Mouse (Mus musculus): Measurements from ENCODE around the gene Irf1.
"Not testable (repeated sequence)": the region's sequence is repeated elsewhere in the genome, so short reads cannot be mapped to it uniquely, and the experiment has no call there.

The Irf1 gene

DNA sequence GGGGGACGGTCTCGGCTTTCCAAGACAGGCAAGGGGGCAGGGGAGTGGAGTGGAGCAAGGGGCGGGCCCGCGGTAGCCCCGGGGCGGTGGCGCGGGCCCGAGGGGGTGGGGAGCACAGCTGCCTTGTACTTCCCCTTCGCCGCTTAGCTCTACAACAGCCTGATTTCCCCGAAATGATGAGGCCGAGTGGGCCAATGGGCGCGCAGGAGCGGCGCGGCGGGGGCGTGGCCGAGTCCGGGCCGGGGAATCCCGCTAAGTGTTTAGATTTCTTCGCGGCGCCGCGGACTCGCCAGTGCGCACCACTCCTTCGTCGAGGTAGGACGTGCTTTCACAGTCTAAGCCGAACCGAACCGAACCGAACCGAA is at the start of gene Irf1:
TSS of gene Irf1 (plus strand) at position 255 of the 365 bp plus-strand sequence.
- DNase-seq (ENCODE audit: low spot score): peak; percentile 86

DNA sequence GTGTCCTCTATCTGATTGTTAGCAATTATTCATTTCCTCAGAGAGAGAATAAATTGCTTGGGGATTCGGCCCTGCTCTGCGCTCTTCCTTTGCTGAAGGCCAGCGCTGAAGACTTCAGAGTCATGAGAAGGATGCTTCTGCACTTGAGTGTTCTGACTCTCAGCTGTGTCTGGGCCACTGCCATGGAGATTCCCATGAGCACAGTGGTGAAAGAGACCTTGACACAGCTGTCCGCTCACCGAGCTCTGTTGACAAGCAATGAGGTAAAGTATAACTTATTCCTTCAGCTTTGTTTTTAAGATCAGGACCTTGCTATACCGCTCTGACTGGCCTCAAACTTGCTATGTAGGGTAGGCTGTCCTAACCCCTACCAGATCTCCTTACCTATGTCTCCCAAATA is 49.1 kb upstream of the Irf1 start, which contains the start of gene Il5:
TSS of gene Il5 (plus strand) at position 80 of the 400 bp plus-strand sequence.
- DNase-seq (ENCODE audit: low spot score): no peak

DNA sequence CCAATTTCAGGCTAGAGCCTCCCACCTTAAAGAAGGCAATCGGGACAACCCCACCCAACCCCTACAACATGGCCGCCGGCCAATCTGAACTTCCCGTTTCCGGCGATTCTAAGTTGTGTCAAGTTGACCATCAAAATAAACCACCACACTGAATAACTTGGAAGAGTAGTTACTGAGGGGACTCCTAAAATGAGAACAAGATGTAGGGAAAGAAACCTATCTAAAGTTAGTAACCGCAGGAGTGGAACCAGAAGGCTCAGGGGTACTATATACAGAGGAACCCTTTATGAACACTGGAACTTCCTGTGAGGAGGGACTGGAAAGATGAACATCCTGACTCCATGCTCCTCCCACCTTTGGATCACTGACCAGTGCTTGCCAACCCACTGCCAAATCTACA is 38.4 kb upstream of the Irf1 start:
- no peak for DNase-seq (ENCODE audit: low spot score)

DNA sequence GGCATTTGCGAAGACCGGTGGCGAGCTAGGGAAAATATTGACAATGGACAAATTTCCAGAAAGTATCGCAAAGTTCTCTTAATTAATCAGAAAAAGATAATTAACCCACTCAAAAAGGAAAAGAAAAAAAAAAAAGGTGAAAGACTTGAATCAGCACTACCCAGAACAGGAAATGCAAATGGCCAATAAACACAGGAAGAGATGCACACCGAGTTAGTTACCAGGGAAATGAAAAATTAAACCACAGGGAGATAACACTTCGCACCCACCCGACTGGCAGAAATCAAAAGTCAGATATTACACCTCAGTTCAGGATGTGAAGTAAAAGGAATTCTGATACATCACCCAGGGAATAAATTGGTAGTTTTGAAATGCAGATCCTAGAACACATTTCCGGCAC is 37.6 kb upstream of the Irf1 start:
- no peak for DNase-seq (ENCODE audit: low spot score)

DNA sequence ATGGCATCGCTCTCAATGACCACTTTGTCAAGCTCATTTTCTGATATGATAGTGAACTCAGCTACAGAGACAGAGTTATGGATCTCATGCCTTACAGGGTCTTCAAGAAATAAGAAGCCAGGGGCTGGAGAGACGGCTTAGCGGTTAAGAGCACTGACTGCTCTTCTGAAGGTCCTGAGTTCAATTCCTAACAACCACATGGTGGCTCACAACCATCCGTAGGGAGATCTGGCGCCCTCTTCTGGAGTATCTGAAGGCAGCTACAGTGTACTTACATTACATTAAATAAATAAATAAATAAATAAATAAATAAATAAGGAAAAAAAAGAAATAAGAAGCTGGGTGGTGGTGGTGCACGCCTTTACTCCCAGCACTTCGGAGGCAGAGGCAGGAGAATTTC is 36.0 kb upstream of the Irf1 start:
- no peak for DNase-seq (ENCODE audit: low spot score)

DNA sequence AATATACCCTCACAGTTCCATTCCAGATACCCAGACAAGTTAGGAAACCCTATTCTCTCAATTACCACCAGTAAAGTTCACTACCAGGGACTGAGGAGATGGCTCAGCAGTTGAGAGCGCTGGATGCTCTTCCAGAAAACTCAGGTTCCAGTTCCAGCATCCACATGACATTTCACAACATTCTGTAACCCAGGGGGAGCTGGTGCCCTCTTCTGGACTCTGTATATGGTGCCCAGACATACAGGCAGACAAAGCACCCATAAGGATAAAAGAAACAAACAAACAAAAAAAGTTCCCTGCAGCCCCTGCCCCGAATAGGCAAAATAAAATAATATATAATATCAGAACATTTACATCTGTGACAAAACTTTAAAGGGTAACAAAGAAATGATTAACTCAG is 35.4 kb upstream of the Irf1 start:
- no peak for DNase-seq (ENCODE audit: low spot score)

DNA sequence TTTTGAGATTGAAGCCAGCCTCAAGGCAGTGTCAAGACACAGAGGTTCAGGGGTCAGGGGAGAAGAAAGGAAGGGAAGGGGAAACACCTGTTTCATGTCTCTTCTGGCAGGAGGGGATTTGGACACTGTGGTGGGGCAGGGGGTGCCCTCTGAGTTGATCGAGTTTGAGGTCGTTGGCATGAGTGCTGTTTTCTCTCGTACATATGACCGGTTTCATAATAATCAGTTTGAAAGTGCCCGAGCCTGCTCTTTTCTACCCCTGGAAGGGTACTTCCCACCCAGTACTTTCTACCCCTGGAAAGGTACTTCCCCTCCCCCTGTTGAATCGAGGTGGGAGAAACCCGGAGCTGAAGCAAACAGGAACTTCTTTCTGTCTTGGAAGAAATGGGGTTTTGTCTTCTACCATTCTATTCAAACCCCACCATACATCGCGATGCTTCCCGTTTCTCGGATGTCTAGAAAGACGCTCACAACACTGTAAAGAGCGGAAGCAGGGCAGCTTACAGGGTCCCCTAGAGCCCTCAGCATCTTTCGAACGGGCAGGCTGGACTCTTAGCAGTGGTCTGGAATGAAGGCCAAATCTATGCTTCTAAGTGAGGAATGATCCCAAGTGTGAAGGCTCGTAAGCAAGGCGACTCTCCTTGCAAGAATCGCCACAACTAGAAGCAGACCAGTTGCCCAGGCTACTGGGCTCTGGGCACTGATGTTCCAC is 34.7 kb upstream of the Irf1 start:
- no peak for DNase-seq (ENCODE audit: low spot score)

DNA sequence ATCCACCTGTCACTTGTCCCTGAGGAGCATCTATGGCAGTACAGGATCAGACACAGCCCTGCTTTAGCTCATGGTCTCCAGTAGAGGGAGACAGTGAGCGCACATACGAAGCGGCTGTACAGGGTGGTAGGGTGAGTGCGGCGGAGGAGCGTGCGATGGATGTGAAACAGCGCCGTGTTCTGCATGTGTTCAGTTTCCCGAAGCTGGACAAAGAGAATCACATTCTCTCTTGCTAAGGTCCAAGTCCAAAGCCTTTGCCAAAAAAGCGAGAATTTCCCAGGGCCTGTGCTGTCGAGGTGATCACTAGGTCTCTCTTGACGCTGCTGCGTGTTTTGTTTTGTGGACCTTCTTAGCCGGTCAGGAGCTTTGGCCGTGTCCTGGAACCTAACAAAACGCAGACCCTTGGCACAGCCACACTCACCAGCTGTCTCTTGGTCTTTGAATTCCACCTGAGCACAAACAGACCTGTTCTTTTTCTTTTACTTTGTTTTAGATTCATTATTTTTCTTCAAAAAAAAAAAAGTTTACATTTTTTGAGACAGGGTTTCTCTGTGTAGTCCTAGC is 34.0 kb upstream of the Irf1 start:
- peak; percentile 89 for DNase-seq (ENCODE audit: low spot score)

DNA sequence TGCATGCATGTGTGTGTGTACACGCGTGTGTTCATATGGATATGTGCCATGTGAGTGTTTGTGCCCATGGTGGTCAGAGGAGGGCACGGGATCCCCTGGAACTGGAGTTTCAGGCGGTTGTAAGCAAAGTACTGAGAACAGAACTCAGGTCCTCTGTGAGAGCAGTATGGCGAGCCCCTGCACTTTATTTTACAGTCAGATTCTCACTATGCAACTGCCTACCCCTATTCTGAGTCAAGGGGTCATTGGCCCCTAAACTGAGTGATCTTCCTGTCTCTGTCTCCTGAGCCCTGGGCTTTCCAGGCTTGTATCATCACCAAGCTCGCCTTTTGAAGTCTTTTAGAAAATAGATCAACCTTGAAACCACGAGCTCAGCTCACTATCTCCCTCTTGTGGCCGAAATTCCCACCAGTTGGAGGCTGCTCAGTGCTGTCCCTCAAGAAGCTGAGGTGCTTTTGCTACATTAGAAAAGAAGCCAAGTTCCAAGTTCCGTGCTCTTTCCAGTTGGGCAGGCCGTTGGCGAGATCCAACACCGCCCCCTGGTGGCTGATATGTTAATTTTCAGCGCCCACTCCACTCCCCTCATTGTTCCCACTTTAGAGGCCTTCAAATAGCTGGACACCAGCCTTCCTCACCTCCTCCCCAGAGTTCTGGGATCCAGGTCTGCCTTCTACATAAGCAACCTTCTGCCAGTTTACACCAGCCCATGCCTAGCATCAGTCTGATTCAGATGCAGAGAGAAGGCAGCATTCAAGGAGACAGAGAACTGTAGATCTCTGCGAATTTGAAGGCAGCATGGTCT is 32.8 kb upstream of the Irf1 start:
- DNase-seq (ENCODE audit: low spot score): peak; percentile 85

DNA sequence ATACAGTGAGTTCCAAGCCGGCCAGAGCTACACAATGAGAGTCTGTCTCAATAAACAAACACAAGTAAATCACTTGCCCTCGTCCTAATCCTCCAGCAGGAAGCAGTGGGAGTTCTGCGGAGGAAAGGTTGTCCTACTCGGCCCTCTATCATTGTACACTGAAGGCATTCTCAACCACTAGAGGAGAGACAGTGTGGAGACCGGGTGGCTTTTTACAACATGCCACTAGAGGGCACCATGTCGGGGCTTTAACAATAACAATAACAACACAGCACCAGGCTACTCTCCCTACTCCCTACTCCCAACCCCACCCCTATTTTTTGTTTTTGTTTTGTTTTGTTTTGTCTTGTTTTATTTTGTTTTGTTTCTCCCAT is 32.3 kb upstream of the Irf1 start:
- peak; percentile 64 for DNase-seq (ENCODE audit: low spot score)

DNA sequence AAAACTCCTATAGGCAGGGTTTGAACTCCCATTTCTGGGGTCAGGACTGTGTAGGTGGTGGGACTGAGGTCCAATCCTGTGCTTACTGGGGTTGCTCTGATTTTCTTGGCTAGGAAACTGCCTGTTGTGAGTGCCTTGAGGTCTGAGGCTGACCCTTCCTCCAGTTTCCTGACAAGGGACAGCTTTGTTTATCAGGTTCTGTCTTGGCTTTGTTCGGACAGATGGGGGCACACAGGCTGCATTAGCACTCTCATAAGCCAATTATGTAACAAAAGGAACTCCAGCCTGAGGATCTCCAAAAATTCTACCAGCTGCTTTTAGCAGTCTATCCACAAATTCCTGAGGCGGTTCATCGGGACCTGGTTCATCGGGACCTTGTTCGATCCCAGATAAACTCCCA is 27.5 kb upstream of the Irf1 start:
- peak; percentile 35 for DNase-seq (ENCODE audit: low spot score)

DNA sequence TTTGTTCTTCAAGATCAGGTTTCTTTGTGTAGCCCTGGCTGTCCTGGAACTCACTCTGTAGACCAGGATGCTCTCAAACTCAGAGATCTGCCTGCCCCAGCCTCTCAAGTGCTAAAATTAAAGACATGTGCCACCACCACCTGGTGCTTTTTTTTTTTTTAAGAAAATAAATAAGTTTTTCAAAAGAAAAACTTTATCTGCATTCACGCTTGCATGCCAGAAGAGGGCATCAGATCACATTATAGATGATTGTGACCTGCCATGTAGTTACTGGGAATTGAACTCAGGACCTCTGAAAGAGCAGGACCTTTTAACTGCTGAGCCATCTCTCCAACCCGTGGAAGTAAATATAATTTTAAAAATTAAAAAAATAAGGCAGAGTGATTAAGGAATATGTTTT is 24.6 kb upstream of the Irf1 start:
- no peak for DNase-seq (ENCODE audit: low spot score)

DNA sequence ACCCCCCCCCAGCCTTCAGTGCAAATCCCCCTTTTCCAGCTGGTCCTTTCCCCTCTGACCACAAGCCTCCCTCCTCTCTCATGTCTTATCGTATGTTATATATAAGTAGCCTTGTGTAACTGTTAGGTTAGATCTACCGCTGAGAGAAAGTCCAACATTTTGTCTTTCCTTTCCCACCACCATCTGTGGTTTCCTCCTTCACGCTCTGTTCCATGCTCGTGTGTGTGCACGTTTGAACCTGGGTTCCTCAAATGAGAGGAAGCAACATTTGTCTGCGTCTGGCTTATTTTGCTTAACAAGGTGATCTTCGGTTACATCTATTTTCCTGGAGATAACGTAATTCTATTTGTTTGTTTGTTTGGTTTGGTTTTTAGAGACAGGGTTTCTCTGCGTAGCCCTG is 21.8 kb upstream of the Irf1 start:
- no peak for DNase-seq (ENCODE audit: low spot score)

DNA sequence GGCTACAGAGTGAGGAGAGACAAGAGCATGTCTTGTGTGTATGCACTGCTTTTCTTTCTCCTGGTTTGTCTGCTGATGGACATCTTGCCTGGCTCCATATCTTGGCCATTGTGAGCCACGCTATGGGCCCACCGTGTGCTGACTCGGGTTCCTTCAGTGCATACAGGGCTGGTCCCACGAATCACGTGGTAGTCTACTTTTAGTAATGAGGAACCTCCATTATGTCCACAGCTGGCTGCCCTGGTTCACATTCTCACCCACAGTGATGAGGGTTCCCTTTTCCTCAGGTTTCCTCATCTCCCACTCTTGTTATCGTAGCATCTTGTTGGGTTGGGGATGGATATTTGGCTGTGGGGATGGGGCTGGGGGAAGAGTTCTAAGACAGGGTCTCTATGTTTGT is 21.2 kb upstream of the Irf1 start:
- DNase-seq (ENCODE audit: low spot score): no peak

DNA sequence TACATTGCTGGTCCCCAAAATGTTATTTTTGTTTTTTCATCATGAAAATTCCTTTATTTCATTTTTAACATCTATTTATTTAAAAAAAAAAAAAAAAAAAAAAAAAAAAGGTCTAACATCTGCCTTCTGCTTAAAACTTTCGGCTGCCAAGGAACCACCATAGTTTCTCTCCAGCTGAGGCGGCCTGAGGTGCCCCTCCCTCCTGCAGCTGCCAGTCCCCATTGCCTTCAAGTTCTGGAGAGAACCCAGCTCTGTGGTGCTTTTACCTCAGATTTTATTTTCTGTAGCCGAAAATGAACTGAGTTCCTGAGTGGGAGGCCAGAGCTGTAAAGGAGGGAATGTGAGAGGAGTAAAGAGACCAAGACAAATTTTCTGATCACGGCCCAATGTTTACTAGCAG is 20.5 kb upstream of the Irf1 start:
- no peak for DNase-seq (ENCODE audit: low spot score)

DNA sequence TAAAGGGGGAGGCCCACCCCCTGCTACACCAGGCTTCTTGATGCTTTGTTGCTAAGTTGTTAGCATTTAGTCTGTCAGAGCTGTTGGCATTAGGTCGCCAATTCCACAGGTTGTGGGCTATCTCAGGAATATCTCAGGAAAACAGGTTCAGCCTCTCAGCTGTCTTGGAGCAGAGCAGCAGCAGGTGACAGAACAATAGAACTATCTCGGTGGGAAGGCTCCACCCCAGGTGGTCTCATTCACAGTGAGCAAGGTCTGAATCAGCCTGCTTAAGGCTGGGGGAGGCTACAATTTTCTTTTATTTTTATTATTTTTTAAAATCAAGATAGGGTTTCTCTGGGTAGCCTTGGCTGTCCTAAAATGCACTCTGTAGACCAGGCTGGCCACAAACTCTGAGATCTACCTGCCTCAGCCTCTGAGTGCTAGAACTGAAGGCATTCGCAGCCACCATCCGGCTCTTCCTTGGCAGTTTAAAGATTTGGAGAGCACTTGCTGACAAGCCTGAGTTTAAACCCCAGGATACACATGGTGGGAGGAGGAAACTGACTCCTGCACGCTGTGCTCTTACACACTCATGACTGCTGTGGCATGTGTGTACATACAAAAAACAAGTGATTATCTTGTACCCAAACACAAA is 20.0 kb upstream of the Irf1 start:
- no peak for DNase-seq (ENCODE audit: low spot score)

DNA sequence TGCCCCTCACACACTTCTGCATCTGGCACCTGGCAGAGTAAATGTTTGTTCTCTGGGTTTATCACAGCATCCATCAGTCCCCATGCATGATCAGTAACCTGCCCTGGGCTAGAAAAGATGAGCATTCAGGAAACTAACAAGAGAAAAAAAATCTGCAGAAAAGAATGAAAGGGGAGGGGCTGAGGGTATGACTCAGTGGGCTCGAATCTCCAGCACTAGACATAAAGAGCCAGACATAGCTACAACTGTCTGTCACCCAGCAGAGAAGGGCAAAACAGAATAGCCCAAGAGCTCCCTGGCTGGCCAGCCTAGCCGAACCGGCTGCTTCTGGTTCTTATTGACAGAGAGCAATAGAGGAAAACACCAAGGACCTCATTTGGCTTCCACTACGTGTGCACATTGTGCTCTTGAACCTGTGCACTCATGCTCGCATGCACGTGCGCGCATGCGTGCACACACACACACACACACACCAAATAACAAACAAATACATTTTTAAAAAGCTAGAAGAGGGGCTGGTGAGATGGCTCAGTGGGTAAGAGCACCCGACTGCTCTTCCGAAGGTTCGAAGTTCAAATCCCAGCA is 14.7 kb upstream of the Irf1 start:
- DNase-seq (ENCODE audit: low spot score): no peak

DNA sequence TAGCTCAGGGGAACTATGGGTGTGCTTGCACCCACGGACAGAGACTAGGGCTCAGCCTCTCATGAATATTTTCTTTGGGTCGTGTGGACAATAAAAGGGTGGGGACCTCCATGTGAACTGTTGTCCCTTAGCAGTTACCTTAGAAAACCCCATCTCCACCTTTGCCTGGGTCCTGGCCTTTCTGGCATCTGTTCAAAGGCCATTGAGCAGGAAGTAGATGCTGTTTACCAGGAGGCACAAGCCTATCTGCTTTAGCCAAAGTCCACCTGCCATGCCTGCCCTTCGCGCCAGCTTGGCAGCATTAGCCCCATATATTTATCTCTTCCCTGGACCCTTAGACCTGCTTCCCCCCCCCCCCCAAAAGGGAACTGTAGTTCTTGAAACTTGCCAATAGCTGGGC is 12.2 kb upstream of the Irf1 start:
- DNase-seq (ENCODE audit: low spot score): no peak

DNA sequence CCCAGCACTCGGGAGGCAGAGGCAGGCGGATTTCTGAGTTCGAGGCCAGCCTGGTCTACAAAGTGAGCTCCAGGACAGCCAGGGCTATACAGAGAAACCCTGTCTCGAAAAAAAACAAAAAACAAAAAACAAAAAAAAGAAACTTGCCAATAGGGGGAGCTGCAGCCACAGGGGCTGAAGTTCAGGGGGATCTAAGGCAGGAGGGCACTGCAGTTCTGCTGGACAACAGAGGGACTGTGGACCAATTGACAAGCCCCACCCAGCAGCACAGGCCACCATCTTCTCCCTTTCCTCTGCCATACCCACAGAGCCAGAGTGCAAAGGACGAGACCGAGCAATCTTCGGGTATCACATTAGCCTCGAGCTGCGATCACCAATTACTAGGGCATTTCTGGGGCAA is 11.8 kb upstream of the Irf1 start:
- DNase-seq (ENCODE audit: low spot score): not testable (repeated sequence)

DNA sequence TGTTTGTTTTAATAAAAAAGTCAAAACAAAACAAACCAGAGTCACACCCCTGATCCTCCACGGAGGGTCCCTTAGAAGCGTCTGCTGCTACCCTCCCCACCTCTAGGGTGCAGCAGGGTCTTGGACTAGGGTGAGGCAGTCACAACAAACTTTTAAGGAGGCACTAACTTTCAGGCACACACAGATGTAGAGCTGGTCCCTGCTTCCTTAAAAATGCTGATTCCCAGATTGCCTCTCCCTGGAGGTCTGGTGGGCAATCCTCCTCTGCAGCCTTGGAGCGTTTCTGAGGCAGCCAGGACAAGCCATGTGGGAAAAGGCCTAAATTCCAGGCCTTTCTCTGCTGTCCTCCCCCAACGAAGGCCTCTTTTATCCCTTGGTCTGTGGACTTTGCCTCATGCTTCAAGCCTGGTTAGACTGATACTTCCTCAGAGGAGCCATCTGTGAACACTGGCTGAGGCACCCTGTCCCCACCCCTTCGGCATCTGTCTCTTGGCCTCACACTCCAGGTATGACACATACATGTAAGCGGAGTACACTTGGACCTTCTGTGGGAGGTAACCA is 10.9 kb upstream of the Irf1 start:
- DNase-seq (ENCODE audit: low spot score): peak; percentile 39

DNA sequence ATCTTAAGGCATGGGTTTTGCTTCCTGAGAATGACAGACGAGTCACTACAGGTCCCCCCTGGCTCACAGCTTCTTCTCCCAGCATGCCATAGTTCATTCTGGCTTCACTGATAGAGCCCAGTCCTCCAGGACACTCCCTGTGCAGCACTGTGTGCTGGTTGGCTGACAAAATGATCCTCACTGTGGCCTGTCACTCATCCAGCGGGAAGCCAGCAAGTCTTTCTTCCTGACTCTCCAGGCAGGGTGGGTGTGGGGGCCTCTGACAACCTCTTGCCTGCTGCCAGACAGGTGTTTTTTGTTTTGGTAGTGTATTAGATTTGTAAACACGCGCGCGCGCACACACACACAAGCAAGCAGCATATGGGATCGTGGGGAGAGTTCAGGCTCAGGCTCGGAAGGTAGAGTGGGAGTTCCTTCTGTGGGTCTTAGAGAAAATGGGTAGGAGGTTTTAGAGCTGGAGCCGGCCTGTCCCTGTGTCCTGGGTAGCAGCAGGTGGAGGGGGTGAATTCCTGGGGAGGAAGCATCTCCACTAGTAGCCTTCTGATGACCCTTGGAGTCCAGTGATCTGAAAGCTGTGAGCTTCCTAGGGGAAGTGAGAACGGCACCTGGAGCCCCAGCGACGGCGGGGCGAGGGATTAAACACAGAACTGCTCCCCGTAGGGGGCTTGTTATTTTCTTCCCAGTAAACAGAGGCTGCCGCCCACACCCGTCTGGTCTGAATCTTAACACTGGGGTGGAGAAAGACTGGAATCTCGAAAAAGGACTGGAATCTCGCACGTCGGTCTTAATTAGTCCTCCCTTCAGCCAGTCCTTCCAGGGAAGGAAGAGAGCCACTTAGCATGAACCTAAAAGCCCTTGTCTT is 10.0 kb upstream of the Irf1 start:
- DNase-seq (ENCODE audit: low spot score): no peak

Measured in embryo, embryonic 10.5 days (tissue).